Mouse (Mus musculus): ENCODE results near the gene Slc50a1.

Slc50a1 gene

GRCm38 (mm10) chr3:89270051-89270755 lies at the start of gene Slc50a1:
Slc50a1 (minus strand) TSS chr3:89270570.
- DNase-seq (ENCODE audit: low spot score), result peak; percentile 51

DNA sequence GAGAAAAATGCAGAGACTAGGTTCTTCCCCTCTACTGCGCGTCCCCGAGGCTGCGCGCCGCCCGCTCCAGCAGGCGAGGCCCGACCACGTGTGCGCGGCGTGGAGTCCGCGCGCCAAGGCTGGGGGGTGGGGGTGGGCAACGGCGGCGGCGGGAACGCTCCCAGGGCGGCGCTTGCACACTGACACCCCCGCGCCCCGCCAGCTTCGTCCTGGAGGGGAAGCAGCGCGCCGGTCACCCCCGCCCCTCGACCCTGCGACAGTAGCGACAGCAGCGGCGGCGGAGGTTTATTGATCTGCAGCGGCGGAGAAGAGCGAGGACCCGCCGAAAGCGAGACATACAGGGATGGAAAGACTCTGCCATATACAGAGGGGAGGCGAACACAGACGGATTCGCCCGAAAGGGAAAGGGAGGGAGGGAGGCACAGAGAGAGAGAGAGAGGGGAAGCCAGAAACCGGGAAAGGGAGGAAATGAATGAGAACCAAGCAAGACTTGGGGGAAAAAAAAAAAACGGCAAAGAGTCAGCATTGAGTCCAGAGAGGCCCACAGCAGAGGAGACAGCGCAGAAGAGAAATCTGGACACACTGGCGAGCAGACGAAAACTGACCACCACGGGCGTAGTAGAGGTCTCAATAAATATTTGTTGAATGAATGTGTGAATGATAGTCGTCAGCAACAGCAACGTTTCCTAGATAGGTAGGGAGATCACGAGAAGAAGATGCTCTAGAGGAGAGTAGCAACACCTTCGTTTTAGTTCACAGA lies 49.4 kb upstream of the Slc50a1 start:
- DNase-seq (ENCODE audit: low spot score), result no peak

GRCm38 (mm10) chr3:89318971-89319590 lies 48.7 kb upstream of the Slc50a1 start:
- no peak for DNase-seq (ENCODE audit: low spot score)

DNA sequence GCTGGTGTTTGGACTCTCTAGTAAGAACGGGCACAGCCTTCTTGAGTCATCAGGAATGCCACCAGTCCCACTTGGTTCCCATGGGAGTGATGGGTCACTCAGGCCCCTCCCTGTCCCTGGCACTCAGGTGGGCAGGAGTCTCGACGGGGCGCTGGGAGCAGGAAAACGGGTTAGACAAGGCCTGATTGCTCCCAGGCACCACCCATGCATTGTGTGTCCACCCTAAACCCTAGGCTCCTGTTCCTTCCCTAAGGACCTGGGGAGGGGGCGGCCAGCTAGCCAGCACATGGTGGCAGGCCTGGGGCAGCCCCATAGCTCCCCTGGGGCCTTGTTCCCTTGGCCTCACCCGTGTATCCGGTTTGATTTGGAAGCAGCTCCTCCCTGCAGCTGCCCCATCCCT lies 47.9 kb upstream of the Slc50a1 start:
- no peak for DNase-seq (ENCODE audit: low spot score)

DNA sequence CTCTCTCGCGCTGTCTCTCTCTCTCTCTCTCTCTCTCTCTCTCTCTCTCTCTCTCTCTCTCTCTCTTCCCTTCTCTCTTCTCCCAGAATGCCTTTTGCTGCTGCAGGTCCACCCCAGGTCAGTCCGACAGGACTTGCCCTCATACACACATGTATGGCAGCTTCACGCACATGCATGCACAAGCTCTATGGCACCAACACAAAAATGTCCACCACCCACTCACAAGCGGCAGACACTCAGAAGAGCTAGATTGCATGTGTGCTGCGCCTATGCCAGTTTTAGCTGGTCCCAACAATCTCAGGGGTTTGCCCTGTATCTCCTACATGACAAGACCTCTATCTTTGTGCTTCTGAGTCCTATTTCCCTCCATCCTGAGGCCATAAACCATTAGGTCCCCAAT lies 46.9 kb upstream of the Slc50a1 start:
- no peak for DNase-seq (ENCODE audit: low spot score)

GRCm38 (mm10) chr3:89316833-89317232 lies 46.5 kb upstream of the Slc50a1 start:
- DNase-seq (ENCODE audit: low spot score), result peak; percentile 53

DNA sequence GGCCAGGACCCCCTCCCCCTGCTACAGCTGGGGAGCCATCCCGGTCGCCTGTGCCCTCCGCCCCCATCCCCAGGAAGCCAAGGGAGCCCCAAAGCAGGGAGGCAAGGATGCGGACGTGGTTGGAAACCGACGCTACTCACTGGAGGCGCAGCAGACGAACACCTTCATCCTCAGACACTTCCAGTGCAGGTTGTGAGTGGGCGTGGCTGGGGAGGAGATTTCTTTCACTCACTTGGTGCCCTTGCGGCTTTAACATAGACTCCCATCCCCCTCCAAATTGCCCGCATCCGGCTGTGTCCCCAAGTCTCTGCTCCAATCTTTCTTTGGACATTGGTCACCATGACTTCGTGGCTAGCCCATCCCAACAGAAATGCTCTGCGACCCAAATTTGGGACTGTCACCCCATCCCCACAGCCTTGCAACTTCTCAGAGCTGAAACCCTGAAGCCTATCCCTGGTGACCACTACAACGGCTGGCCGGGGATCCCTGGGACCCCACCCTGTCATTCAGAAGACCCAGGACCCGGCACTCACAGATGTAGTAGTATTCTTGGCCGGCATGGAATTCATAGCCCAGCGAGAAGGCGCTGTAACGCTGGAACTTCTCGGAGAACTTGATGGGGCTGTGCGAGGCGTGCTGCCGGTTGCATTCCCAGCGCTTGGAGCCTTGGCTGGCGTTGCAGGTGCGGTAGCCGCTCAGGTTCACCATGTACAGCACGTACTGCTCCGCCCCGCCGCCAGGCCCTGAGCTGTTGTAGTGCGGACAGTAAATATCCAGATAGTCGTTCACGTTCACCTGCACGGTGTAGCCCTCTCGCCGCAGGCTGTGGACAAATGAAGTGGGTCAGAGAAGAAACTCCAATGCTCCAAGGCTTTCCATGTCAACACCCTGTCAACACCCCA lies 45.8 kb upstream of the Slc50a1 start:
- DNase-seq (ENCODE audit: low spot score), result no peak

- DNase-seq (ENCODE audit: low spot score), result no peak
These were observed 45.0 kb upstream of the Slc50a1 start for GRCm38 (mm10) chr3:89315195-89315929.

DNA sequence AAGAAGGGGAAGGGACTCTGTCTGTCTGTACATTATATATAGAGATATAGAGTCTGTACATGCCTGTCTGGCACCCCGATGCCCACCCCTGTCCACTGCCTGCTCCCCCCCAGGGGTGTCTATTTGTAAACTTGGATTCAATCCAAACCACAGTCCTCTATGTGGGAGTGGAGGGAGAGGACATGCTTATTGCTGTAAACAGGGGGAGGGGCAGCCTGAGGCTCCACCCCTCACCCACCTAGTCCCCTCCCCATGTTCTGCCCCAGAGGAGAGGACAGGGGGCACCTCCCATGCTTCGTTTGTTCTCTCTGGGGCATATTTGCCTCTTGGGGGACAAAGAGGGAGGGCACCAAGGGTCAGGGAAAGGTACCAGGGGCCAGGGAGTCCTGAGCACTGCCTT lies 44.4 kb upstream of the Slc50a1 start:
- DNase-seq (ENCODE audit: low spot score), result no peak

- no peak for DNase-seq (ENCODE audit: low spot score)
These were observed 44.0 kb upstream of the Slc50a1 start for GRCm38 (mm10) chr3:89314340-89314739.

DNA sequence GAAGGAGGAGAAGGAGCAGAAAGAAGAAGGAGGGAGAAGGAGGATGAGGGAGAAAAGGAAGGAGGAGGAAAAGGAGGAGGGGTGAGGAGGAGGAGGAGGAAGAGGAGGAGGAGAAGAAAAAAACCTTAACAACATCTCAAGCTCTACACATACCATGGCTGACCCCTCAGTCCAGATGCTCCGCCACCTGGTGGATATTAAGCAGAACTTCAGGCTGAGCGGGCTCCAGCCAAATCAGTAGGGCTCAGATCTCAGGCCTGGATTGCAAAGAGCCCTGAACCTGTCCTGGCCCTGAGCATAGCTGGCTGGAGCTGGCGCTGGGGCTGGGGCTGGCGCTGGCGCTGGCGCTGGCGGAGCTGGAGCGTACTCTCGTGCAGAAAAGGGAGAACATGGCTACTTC lies 37.7 kb upstream of the Slc50a1 start:
- DNase-seq (ENCODE audit: low spot score), result peak; percentile 31

DNA sequence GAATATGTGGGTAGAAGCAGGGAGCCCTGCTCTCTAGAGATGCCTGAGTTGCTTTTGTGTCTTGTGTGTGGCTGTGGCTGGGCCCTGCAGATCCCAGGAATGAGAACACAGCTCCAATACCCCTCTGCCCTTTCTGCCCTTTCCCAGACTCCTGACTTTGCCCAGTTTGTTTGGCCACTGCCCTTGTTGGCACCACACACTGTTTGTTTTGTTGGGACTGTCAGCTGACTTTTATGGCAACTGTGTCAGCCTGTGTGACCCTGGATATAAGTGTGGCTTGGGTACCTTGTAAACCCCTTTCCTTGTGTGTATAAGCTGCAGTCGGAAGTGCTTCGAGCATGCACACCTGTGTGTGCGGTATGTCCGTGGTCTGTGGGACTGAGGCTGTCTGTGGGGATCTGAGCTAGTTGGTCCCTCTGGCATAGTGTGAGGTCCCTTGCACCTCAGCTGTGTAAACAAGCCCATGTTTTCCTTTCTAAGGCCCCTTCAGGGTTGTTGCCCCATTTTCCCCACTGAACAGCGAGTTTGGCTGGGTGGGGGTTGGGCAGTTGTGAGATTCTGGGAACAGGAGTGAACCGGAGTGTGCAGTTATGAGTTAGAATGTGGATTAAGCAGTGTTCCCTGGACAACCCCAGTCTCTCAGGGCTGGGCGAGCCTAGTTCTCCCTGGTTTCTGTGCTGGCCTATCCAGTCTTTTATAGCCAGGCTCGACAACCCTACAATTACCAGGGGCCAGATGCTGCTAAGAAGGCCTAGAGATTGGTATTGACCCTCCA lies 35.4 kb upstream of the Slc50a1 start:
- DNase-seq (ENCODE audit: low spot score), result no peak

DNA sequence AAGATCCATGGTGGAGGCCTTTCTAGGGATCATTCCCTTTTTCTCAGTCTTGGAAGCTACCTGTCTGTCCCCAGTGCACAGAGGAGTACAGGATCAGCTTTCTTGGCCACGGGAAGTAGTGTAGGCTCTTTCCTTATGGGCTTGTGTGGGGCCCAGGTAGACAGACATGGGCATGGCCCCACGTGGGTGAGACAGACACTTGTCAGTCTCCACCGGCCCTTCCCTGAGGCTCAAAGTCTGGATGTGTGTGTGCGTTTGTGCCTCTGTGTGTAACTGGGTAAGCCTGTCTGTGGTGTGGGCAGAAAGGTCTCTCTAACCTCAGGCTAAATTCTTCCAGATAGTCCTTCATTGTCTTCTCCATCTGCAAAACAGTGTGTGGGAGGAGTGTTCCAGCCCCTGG lies 34.7 kb upstream of the Slc50a1 start:
- DNase-seq (ENCODE audit: low spot score), result no peak

DNA sequence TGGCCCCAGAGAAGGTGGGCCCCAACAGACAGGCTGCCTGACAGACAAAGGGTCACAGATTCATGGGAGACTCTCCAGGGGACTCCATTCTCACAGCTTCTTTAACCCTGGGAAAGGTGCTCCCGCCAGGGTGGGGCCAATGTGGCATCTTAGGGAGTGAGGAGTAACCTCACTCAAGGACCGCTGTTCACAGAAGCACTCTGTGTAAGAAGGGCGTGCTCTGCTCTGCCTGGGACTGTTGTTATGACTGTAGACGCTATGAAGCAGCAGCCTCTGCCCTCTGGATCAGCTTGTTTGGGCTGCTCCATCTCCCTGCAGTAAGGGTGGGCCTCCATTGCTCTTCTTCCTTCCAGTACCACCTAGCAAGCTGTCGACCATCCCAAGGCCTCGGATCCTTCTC lies 34.1 kb upstream of the Slc50a1 start:
- no peak for DNase-seq (ENCODE audit: low spot score)

- DNase-seq (ENCODE audit: low spot score), result no peak
These were observed 30.1 kb upstream of the Slc50a1 start for GRCm38 (mm10) chr3:89300514-89300913.

DNA sequence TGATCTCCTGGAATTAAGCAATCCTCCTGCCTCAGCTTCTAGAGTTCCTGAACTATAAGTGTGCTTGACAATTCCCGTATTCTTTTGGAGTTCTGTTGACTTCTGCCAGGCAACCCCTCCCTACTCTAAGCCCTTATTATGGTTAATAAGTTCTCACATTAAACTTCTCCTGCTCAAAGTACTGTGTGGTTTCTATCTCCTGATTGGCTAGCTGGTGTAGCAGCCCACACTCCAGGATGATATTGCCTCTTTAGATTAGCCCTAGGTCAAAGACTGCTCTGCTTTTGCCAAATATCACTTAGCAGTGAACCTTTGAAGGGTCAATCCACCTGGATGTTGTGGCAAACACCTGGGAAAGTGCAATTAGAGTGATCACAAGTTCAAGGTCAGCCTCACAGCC lies 29.7 kb upstream of the Slc50a1 start:
- no peak for DNase-seq (ENCODE audit: low spot score)

DNA sequence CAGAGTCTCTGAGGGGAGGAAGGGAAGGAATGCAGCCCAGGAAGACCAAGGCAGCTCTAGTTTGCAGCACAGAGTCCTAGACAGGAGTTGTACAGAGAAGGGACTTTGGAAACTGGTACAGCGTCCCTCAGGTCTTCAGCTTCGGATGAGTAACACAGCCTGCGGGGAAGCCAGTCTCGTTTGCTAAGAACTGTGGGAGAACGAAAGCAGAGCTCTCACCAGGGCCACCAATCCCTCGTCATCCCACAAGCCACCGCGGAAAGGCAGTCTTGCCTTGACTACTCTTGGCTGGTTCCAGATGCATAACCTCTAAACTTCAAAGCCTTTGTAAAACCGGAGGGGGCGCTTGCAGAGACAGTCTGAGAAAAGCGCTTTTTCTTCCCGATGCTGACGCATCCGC lies 29.1 kb upstream of the Slc50a1 start:
- no peak for DNase-seq (ENCODE audit: low spot score)

- no peak for DNase-seq (ENCODE audit: low spot score)
These were observed 28.5 kb upstream of the Slc50a1 start for GRCm38 (mm10) chr3:89298908-89299307.

- no peak for DNase-seq (ENCODE audit: low spot score)
These were observed 26.5 kb upstream of the Slc50a1 start for GRCm38 (mm10) chr3:89296761-89297396.

DNA sequence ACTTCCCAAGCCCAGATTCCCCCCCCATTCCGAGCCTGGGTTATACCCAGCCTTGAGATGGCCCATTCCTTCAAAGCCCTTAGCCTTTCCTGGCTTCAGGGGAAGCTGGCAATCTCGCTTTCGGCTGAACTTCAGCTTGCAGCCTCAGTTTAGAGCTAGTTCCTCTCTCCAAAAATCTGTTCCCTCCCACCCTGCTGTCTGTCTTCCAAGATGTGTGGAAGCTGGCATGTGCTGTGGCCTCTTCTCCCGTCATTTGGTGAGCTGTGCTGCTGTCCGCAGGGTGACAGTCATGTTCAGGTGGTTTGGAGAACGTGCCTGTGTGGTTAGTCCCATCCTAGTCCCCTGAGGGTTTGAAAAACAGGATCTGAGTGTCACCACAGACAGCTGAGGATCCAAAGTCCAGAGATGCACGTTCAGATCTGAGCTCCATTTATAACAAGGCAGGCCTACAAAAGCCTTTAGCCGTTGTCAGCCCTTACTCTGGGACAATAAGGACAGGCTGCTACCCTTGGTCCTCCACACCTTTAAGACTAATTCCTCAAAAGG lies 25.4 kb upstream of the Slc50a1 start:
- DNase-seq (ENCODE audit: low spot score), result no peak

Measured in spleen, adult 12 weeks (tissue).